ENCODE assay signal across 7 mouse cellular contexts in the genomic region with DNA sequence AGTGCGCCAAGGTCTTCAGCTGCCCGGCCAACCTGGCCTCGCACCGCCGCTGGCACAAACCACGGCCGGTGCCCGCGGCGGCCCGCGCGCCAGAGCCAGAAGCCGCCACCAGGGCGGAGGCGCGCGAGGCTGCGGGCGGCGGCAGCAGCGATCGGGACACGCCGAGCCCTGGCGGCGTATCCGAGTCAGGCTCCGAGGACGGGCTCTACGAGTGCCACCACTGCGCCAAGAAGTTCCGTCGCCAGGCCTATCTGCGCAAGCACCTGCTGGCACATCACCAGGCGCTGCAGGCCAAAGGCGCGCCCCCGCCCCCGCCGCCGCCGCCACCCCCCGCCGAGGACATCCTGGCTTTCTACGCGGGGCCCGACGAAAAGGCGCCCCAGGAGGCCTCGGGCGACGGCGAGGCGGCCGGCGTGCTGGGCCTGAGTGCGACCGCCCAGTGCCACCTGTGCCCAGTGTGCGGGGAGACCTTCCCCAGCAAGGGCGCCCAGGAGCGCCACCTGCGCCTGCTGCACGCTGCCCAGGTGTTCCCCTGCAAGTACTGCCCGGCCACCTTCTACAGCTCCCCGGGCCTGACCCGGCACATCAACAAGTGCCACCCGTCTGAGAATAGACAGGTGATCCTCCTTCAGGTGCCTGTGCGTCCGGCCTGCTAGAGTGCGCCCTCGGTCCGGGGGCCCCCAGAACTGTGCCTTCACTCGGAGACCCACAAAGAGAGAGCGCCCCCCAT. TPM values are rescaled to one million over a fixed set of nuclear protein-coding genes. Genes with fewer than 3 reads are reported as not detected.
DNase-seq lines count a peak whose midpoint lies in the region; ATAC-seq and TF ChIP-seq lines count a peak whose summit lies in the region.

No protein-coding gene starts in this region.

- peak overlapping the region; percentile 20; the same call in 1 of the 2 replicates for H3K9ac ChIP-seq in lung, embryonic 14.5 days
- H3K9ac ChIP-seq in forebrain, embryonic 11.5 days (ENCODE audit: low read length), result peak overlapping the region; percentile 81
- peak overlapping the region; percentile 87 for H3K9ac ChIP-seq in neural tube, embryonic 14.5 days (replicated peaks; ENCODE audit: low read depth, low read length)

- no peaks in the 10 kb centered on the region for H3K9me3 ChIP-seq in lung, embryonic 14.5 days (ENCODE audit: low read depth, low read length)
- H3K9me3 ChIP-seq in forebrain, embryonic 11.5 days (ENCODE audit: control insufficient read depth, low read length), result no peaks in the 10 kb centered on the region
- no peaks in the 10 kb centered on the region for H3K9me3 ChIP-seq in neural tube, embryonic 14.5 days (ENCODE audit: control insufficient read depth, low read length)

- peak overlapping the region; percentile 92 for H3K4me2 ChIP-seq in lung, embryonic 14.5 days
- H3K4me2 ChIP-seq in forebrain, embryonic 11.5 days (ENCODE audit: low read depth, low read length, severe bottlenecking), result peak overlapping the region; percentile 89
- H3K4me2 ChIP-seq in neural tube, embryonic 14.5 days (ENCODE audit: low read depth, low read length), result peak overlapping the region; percentile 91

- 0 out of 2 replicates have a peak, but pooled peaks cover 4% of the 10 kb centered on the region for H3K4me1 ChIP-seq in lung, embryonic 14.5 days (ENCODE audit: insufficient read depth)
- H3K4me1 ChIP-seq in bone marrow macrophage, adult 2 months (ENCODE audit: control insufficient read depth, insufficient read depth, low read length), result no peaks in the 10 kb centered on the region
- peaks cover 18% of the 10 kb centered on the region for H3K4me1 ChIP-seq in forebrain, embryonic 11.5 days (replicated peaks; ENCODE audit: control insufficient read depth, insufficient read depth, low read length)
- peaks cover 13% of the 10 kb centered on the region; the same call in 1 of the 2 replicates for H3K4me1 ChIP-seq in neural tube, embryonic 14.5 days (ENCODE audit: control insufficient read depth, insufficient read depth, low read length)

- H3K36me3 ChIP-seq in lung, embryonic 14.5 days (ENCODE audit: insufficient read depth), result no peaks in the 10 kb centered on the region
- no peaks in the 10 kb centered on the region for H3K36me3 ChIP-seq in forebrain, embryonic 11.5 days (ENCODE audit: control insufficient read depth, insufficient read depth, low read length)
- H3K36me3 ChIP-seq in neural tube, embryonic 14.5 days (ENCODE audit: control insufficient read depth, insufficient read depth, low read length), result no peaks in the 10 kb centered on the region

- DNase-seq in lung, embryonic 14.5 days, result peak; percentile 42
- no peak for DNase-seq in lung, postnatal 14 days
- DNase-seq in forebrain, embryonic 11.5 days (ENCODE audit: low spot score), result peak; percentile 65
- peak; percentile 33 to 57 for DNase-seq in kidney, postnatal 4 days

- TF ChIP-seq POLR2A in bone marrow macrophage, adult 2 months (IDR thresholded peaks at IDR 0.05; ENCODE audit: borderline replicate concordance, low read depth, low read length), result no peak

- no peak overlapping the region for H3K27ac ChIP-seq in lung, embryonic 14.5 days (ENCODE audit: low read depth)
- H3K27ac ChIP-seq in bone marrow macrophage, adult 2 months (ENCODE audit: insufficient read depth, low read depth, low read length), result no peak overlapping the region
- peak overlapping the region; percentile 91 for H3K27ac ChIP-seq in forebrain, embryonic 11.5 days (ENCODE audit: low read depth, low read length)
- H3K27ac ChIP-seq in neural tube, embryonic 14.5 days (ENCODE audit: low read depth, low read length), result peak overlapping the region; percentile 90

- peak overlapping the region; percentile 48 for H3K4me3 ChIP-seq in lung, embryonic 14.5 days (ENCODE audit: low read depth, low read length)
- peak overlapping the region; percentile 52 for H3K4me3 ChIP-seq in bone marrow macrophage, adult 2 months (ENCODE audit: insufficient read depth, low read length)
- H3K4me3 ChIP-seq in forebrain, embryonic 11.5 days (ENCODE audit: low read depth, low read length), result peak overlapping the region; percentile 63
- H3K4me3 ChIP-seq in neural tube, embryonic 14.5 days (ENCODE audit: low read depth, low read length), result peak overlapping the region; percentile 71

- ATAC-seq in lung, embryonic 14.5 days (ENCODE audit: insufficient read depth), result no peak
- 0 out of 2 replicates have a peak, but pooled peaks have one; percentile 8 for ATAC-seq in forebrain, embryonic 11.5 days (replicated peaks; ENCODE audit: low FRiP score)
- ATAC-seq in neural tube, embryonic 14.5 days (ENCODE audit: low read depth), result peak; percentile 15
- ATAC-seq in inflammation-experienced regulatory T-cells, adult 6 months, result no peak

- WGBS in lung, embryonic 14.5 days, result 2% methylated on average over 74 of the region's 75 CpGs
- WGBS in forebrain, embryonic 11.5 days, result 1% methylated on average over 68 of the region's 75 CpGs
- under 1% methylated on average over 70 of the region's 75 CpGs for WGBS in neural tube, embryonic 14.5 days

- TF ChIP-seq CTCF in lung, embryonic 14.5 days (IDR thresholded peaks at IDR 0.05; ENCODE audit: low read depth), result no peak
- no peak for TF ChIP-seq CTCF in bone marrow macrophage, adult 2 months (IDR thresholded peaks at IDR 0.05; ENCODE audit: low read depth, low read length)

- H3K27me3 ChIP-seq in lung, embryonic 14.5 days (ENCODE audit: insufficient read depth, low read length), result peaks cover 90% of the 10 kb centered on the region
- peaks cover 66% of the 10 kb centered on the region for H3K27me3 ChIP-seq in forebrain, embryonic 11.5 days (ENCODE audit: control insufficient read depth, insufficient read depth, low read length)
- peaks cover 24% of the 10 kb centered on the region for H3K27me3 ChIP-seq in neural tube, embryonic 14.5 days (ENCODE audit: control insufficient read depth, insufficient read depth, low read length)

RNA-seq across cellular contexts. Expression of gene Insm1, which starts 1.6 kb away (rescaled TPM):
- 0.11 and 0.13 TPM in 2 replicates for polyA plus RNA-seq in lung, embryonic 14.5 days (2014; fragmentation: Nextera tagmentation; extraction: Ambion mirVana)
- not detected in 2 replicates for polyA plus RNA-seq in bone marrow macrophage, adult 2 months (2012; ENCODE audit: insufficient read depth, insufficient read length, missing spikeins)
- 5.0 and 8.7 TPM in 2 replicates for polyA plus RNA-seq in forebrain, embryonic 11.5 days (2014; fragmentation: Nextera tagmentation; extraction: Ambion mirVana)
- polyA plus RNA-seq in neural tube, embryonic 14.5 days (2014; fragmentation: Nextera tagmentation; extraction: Ambion mirVana), result 1.4 and 1.8 TPM in 2 replicates
- polyA plus RNA-seq in inflammation-experienced regulatory T-cells, adult 6 months (2017; shearing (Covaris generic)), result not detected

Comparison
In these comparisons a context has a peak if more than half of its experiments do, and no peak if none do; other contexts are left out.
1. ATAC-seq: peak in forebrain, embryonic 11.5 days (single experiment) and neural tube, embryonic 14.5 days (single experiment); none in lung, embryonic 14.5 days (single experiment) and inflammation-experienced regulatory T-cells, adult 6 months (single experiment).
2. H3K27ac ChIP-seq: peak in forebrain, embryonic 11.5 days (single experiment) and neural tube, embryonic 14.5 days (single experiment); none in lung, embryonic 14.5 days (single experiment) and bone marrow macrophage, adult 2 months (single experiment).
3. H3K9ac ChIP-seq: peak in every context shown above with its lines; median percentile 87 in neural tube, embryonic 14.5 days; 81 in forebrain, embryonic 11.5 days; 20 in lung, embryonic 14.5 days.
4. Peak in every context shown above with its lines, with median percentiles within 50 percentile points of each other: H3K4me2 ChIP-seq and H3K4me3 ChIP-seq.